Mouse (Mus musculus) gonadal fat pad, adult 2 months (tissue): ENCODE results near the gene Medag. TPM values are rescaled to one million over a fixed set of nuclear protein-coding genes. Genes with fewer than 3 reads are reported as not detected.

Experiments used
- polyA plus RNA-seq: library from polyadenylated mRNA; depleted of rRNA; stranded (reverse); fragments of >200 nt; gene quantifications from 2 replicates; pipeline ENCODE4 v1.2.3, GENCODE M21; 2012; rRNA removed

Gene Medag
- polyA plus RNA-seq, 1 experiment: 13.6 TPM

Other genes starting within 250 kb of the Medag start
- gene Uspl1, start 227.4 kb upstream of the Medag start, polyA plus RNA-seq: 8.8 and 10.4 TPM in 2 replicates
- gene Hmgb1, start 227.3 kb upstream of the Medag start, polyA plus RNA-seq: 22.9 and 36.6 TPM in 2 replicates
- 36.6 and 42.1 TPM in 2 replicates for gene Alox5ap, start 147.0 kb upstream of the Medag start, polyA plus RNA-seq
- 0.32 TPM in 1 of 2 replicates, not detected in the other for gene Tex26, start 27.9 kb downstream of the Medag start, polyA plus RNA-seq
- gene Wdr95, start 116.9 kb downstream of the Medag start, polyA plus RNA-seq: 1.9 and 2.3 TPM in 2 replicates
- 7.9 and 10.4 TPM in 2 replicates for gene Hsph1, start 224.6 kb downstream of the Medag start, polyA plus RNA-seq